Mouse (Mus musculus): ENCODE data around the gene Zkscan16.

The Zkscan16 gene

DNA sequence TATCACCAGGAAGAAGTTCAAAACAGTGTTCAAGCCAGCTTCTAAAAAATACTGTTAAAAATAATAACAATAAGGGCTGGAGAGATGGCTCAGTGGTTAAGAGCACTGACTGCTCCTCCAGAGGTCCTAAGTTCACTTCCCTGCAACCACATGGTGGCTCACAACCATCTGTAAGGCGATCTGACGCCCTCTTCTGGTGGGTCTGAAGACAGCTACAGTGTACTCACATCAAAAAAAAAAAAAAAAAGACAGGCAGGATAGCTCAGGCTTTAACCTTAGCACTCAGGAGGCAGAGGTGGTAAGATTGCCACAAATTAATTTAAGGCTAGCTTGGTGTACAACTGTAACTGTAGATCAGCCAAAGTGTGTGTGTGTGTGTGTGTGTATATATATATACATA, 57.2 kb downstream of the Zkscan16 start:
- no peak for DNase-seq

DNA sequence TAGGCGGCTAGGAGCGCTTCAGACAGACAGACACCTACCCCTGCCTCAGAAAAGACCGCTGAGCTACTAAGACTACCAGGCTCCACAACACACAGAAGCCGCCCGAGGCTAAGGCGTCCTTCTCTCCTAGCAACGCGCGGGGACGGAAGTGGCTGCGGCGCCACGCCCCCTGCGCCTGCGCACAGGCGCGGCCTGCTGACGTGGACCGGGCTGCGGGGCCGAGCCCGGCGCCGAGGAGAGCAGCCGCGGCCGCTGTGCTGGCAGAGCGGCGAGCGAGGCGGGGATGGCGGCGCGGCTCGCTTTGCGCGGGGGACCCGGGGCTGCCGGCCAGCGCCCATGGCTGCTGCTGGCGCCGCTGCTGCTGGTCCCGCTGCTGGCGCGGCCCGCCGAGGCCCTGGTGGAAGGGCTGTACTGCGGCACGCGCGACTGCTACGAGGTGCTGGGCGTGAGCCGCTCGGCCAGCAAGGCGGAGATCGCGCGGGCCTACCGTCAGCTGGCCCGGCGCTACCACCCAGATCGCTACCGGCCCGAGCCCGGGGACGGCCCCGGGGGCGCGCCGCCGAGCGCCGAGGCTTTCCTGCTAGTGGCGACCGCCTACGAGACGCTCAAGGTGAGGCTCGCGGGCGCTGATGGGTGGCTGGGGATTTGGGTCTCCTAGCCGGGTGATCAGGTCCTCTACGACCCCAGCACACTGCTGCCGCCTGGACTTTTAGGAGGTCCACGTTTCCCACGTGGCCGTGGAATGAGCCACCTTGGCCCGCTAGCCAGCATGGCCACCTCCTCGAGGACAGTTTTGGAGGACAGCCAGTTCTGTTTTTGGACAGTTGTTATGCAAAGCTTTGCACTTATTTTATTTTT, 59.7 kb downstream of the Zkscan16 start, which contains the start of gene Gm20503:
Gene Gm20503 (plus strand): TSS at position 263 of the 858 bp plus-strand sequence.
- DNase-seq = peak; percentile 92

- DNase-seq = no peak
Observed at GRCm38 (mm10) chr4:59003806-59004200, 60.4 kb downstream of the Zkscan16 start.

DNA sequence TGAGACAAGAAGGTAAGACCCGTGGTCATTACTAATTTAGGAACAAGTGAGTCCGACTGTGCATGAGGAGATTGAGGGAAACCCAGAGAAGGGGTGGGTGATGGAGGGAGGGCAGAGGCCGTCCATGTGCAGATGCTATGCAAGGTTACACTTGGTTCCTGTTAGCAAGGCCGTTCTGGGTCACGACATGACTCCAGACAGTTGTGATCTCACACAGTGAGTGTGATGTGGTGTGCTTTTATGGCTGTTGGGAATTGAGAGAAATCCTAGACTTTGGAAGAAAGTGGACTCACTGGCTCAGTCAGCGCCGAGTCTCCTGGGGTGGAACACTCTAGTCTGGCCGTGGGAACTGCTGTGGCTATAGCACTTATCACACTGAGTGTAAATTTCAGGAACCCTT, 62.8 kb downstream of the Zkscan16 start:
- no peak for DNase-seq

- DNase-seq = no peak
Observed at GRCm38 (mm10) chr4:59007016-59007415, 63.6 kb downstream of the Zkscan16 start.

All from cerebellum, adult 11-12 months (tissue).